Mouse (Mus musculus) ES-Bruce4 (cell line): ENCODE results near the gene Grpr. TPM values are rescaled to one million over a fixed set of nuclear protein-coding genes. Genes with fewer than 3 reads are reported as not detected.

Experiments used
- H3K27ac ChIP-seq: 2 replicates; pipeline ENCODE4 v1.5.1; 2012; ENCODE audit warnings: low read length, inconsistent platforms; ENCODE audit not compliant: insufficient read depth
- H3K27me3 ChIP-seq: 2 replicates; pipeline ENCODE4 v1.6.1; 2012; ENCODE audit warnings: mild to moderate bottlenecking, low read length, inconsistent platforms; ENCODE audit not compliant: control insufficient read depth, poor library complexity, insufficient read depth, severe bottlenecking
- H3K36me3 ChIP-seq: 2 replicates; pipeline ENCODE4 v1.6.1; 2012; ENCODE audit warnings: inconsistent platforms, mild to moderate bottlenecking, low read length, moderate library complexity; ENCODE audit not compliant: control insufficient read depth, poor library complexity, insufficient read depth, severe bottlenecking
- H3K4me1 ChIP-seq: one replicate; pipeline ENCODE4 v1.8.1; 2011; ENCODE audit warnings: low read length; ENCODE audit not compliant: control insufficient read depth, insufficient read depth
- H3K4me3 ChIP-seq: 2 replicates; pipeline ENCODE4 v1.5.1; 2011; ENCODE audit warnings: low read depth, mild to moderate bottlenecking, low read length
- H3K9ac ChIP-seq: 2 replicates; pipeline ENCODE4 v1.6.1; 2012; ENCODE audit warnings: low read depth, mild to moderate bottlenecking, inconsistent platforms; ENCODE audit not compliant: poor library complexity, severe bottlenecking
- H3K9me3 ChIP-seq: replicated peaks from 2 replicates; pipeline ENCODE4 v1.6.1; 2012; ENCODE audit warnings: mild to moderate bottlenecking, low read length, inconsistent platforms; ENCODE audit not compliant: control insufficient read depth, poor library complexity, insufficient read depth, severe bottlenecking
- CTCF ChIP-seq: IDR thresholded peaks from one replicate; pipeline ENCODE4 v1.8.1; 2011; ENCODE audit warnings: low read depth, low read length
- EP300 ChIP-seq: IDR thresholded peaks from 2 replicates; pipeline ENCODE4 v1.6.1; 2011; ENCODE audit warnings: low read depth, low read length; ENCODE audit not compliant: insufficient read depth
- POLR2A ChIP-seq: IDR thresholded peaks from one replicate; pipeline ENCODE4 v1.8.1; 2011; ENCODE audit warnings: low read length; ENCODE audit not compliant: insufficient read depth
- polyA plus RNA-seq: library from polyadenylated mRNA; stranded (reverse); fragments of >200 nt; gene quantifications from 2 replicates; pipeline ENCODE4 v1.2.4, GENCODE M21; 2011; ENCODE audit warnings: low read depth; ENCODE audit not compliant: missing spikeins, insufficient read depth, insufficient read length

Grpr gene
- polyA plus RNA-seq = not detected in 2 replicates

- TF ChIP-seq CTCF = peak; percentile 35
- no peak for TF ChIP-seq EP300
- H3K36me3 ChIP-seq = no peaks in the 10 kb centered on the region
- no peaks in the 10 kb centered on the region for H3K4me1 ChIP-seq
- no peaks in the 10 kb centered on the region for H3K9me3 ChIP-seq
- no peak within 1 kb of the TSS for H3K9ac ChIP-seq
- H3K27ac ChIP-seq = no peak within 1 kb of the TSS
- no peak within 1 kb of the TSS for H3K4me3 ChIP-seq
- H3K27me3 ChIP-seq = no peaks in the 10 kb centered on the region
Observed at GRCm38 (mm10) chrX:163549666-163550065, at the start of gene Grpr. Grpr (minus strand) TSS chrX:163549677.

GRCm38 (mm10) chrX:163560521-163560920, 11.0 kb upstream of the Grpr start:
- TF ChIP-seq EP300 = no peak
- no peak for TF ChIP-seq CTCF
- TF ChIP-seq POLR2A = no peak
- no peak overlapping the region for H3K4me3 ChIP-seq
- H3K36me3 ChIP-seq = no peaks in the 10 kb centered on the region
- H3K9me3 ChIP-seq = no peaks in the 10 kb centered on the region
- no peaks in the 10 kb centered on the region for H3K4me1 ChIP-seq
- no peak overlapping the region for H3K27ac ChIP-seq
- no peaks in the 10 kb centered on the region for H3K27me3 ChIP-seq
- H3K9ac ChIP-seq = no peak overlapping the region

- TF ChIP-seq POLR2A (no peak), CTCF (no peak), EP300 (no peak)
- Histone ChIP-seq H3K9ac (no peak overlapping the region), H3K4me1 (no peaks in the 10 kb centered on the region), H3K9me3 (no peaks in the 10 kb centered on the region), H3K4me3 (no peak overlapping the region), H3K27ac (no peak overlapping the region), H3K36me3 (no peaks in the 10 kb centered on the region), H3K27me3 (no peaks in the 10 kb centered on the region)
Observed at GRCm38 (mm10) chrX:163547042-163547441, 2.4 kb downstream of the Grpr start.

- no peaks in the 10 kb centered on the region for H3K27me3 ChIP-seq
Observed at GRCm38 (mm10) chrX:163532836-163533235, 16.6 kb downstream of the Grpr start.

GRCm38 (mm10) chrX:163518963-163519541, 30.4 kb downstream of the Grpr start:
- Histone ChIP-seq H3K4me1 (no peaks in the 10 kb centered on the region), H3K9ac (no peak overlapping the region), H3K27ac (no peak overlapping the region), H3K9me3 (no peaks in the 10 kb centered on the region), H3K36me3 (no peaks in the 10 kb centered on the region), H3K27me3 (no peaks in the 10 kb centered on the region), H3K4me3 (no peak overlapping the region)
- TF ChIP-seq POLR2A = no peak

More at GRCm38 (mm10) chrX:163532836-163533235, 16.6 kb downstream of the Grpr start:
- Histone ChIP-seq H3K36me3 (no peaks in the 10 kb centered on the region), H3K4me1 (no peaks in the 10 kb centered on the region), H3K27ac (no peak overlapping the region), H3K4me3 (no peak overlapping the region), H3K9ac (no peak overlapping the region), H3K9me3 (no peaks in the 10 kb centered on the region)
- no peak for TF ChIP-seq EP300
- no peak for TF ChIP-seq CTCF
- no peak for TF ChIP-seq POLR2A

GRCm38 (mm10) chrX:163511766-163512165, 37.7 kb downstream of the Grpr start:
- Histone ChIP-seq H3K4me3 (no peak overlapping the region), H3K27ac (no peak overlapping the region), H3K36me3 (no peaks in the 10 kb centered on the region), H3K9ac (no peak overlapping the region), H3K9me3 (no peaks in the 10 kb centered on the region), H3K27me3 (no peaks in the 10 kb centered on the region), H3K4me1 (no peaks in the 10 kb centered on the region)
- TF ChIP-seq EP300 = no peak
- no peak for TF ChIP-seq CTCF
